Mouse (Mus musculus): ENCODE data around the gene Zfc3h1. TPM values are rescaled to one million over a fixed set of nuclear protein-coding genes. Genes with fewer than 3 reads are reported as not detected.
A peak's percentile ranks its signal among the peaks of the same experiment; 100 is the strongest.

Zfc3h1 gene
- polyA plus RNA-seq, 1 experiment from 2014 or later = 23.8 TPM

GRCm38 (mm10) chr10:115387891-115388290 is 3.1 kb downstream of the Zfc3h1 start:
- no peaks in the 10 kb centered on the region for H3K27me3 ChIP-seq
- no peaks in the 10 kb centered on the region for H3K9me3 ChIP-seq
- peaks cover 20% of the 10 kb centered on the region for H3K36me3 ChIP-seq
- peak overlapping the region; percentile 36; the same call in 1 of the 2 replicates for H3K9ac ChIP-seq
- peak overlapping the region; percentile 72 for H3K4me2 ChIP-seq
- no peak overlapping the region for H3K27ac ChIP-seq
- H3K4me1 ChIP-seq = peaks cover 32% of the 10 kb centered on the region
- 85% methylated on average over 3 of the region's 3 CpGs for WGBS
- H3K4me3 ChIP-seq = peak overlapping the region; percentile 13; the same call in 1 of the 2 replicates
- ATAC-seq (ENCODE audit: insufficient number of reproducible peaks, insufficient read depth, low FRiP score, low TSS enrichment, low read depth) = no peak

- Histone ChIP-seq H3K36me3 (peaks cover 42% of the 10 kb centered on the region), H3K4me2 (no peak overlapping the region), H3K9ac (no peak overlapping the region), H3K4me1 (peaks cover 28% of the 10 kb centered on the region), H3K27me3 (no peaks in the 10 kb centered on the region), H3K27ac (no peak overlapping the region), H3K4me3 (no peak overlapping the region), H3K9me3 (no peaks in the 10 kb centered on the region)
- 91% methylated on average over 4 of the region's 4 CpGs for WGBS
- no peak for ATAC-seq (ENCODE audit: insufficient number of reproducible peaks, insufficient read depth, low FRiP score, low TSS enrichment, low read depth)
These were observed 6.3 kb downstream of the Zfc3h1 start for GRCm38 (mm10) chr10:115391076-115391475.

GRCm38 (mm10) chr10:115391896-115392295 is 7.1 kb downstream of the Zfc3h1 start:
- ATAC-seq (ENCODE audit: insufficient number of reproducible peaks, insufficient read depth, low FRiP score, low TSS enrichment, low read depth) = no peak
- Histone ChIP-seq H3K27me3 (no peaks in the 10 kb centered on the region), H3K9ac (no peak overlapping the region), H3K4me1 (peaks cover 26% of the 10 kb centered on the region), H3K9me3 (no peaks in the 10 kb centered on the region), H3K36me3 (peaks cover 42% of the 10 kb centered on the region), H3K4me3 (no peak overlapping the region), H3K4me2 (no peak overlapping the region), H3K27ac (no peak overlapping the region)
- WGBS = 94% methylated on average over 1 of the region's 1 CpGs

- Histone ChIP-seq H3K27me3 (no peaks in the 10 kb centered on the region), H3K4me1 (no peaks in the 10 kb centered on the region), H3K4me3 (no peak overlapping the region), H3K27ac (no peak overlapping the region), H3K4me2 (no peak overlapping the region), H3K9ac (no peak overlapping the region), H3K36me3 (peaks cover 64% of the 10 kb centered on the region), H3K9me3 (no peaks in the 10 kb centered on the region)
- 59% methylated on average over 6 of the region's 6 CpGs for WGBS
- no peak for ATAC-seq (ENCODE audit: insufficient number of reproducible peaks, insufficient read depth, low FRiP score, low TSS enrichment, low read depth)
These were observed 21.6 kb downstream of the Zfc3h1 start for GRCm38 (mm10) chr10:115406393-115406792.

- no peak for ATAC-seq (ENCODE audit: insufficient number of reproducible peaks, insufficient read depth, low FRiP score, low TSS enrichment, low read depth)
- WGBS = 80% methylated on average over 2 of the region's 2 CpGs
- Histone ChIP-seq H3K27ac (no peak overlapping the region), H3K4me1 (no peaks in the 10 kb centered on the region), H3K4me3 (no peak overlapping the region), H3K9me3 (no peaks in the 10 kb centered on the region), H3K27me3 (no peaks in the 10 kb centered on the region), H3K9ac (no peak overlapping the region), H3K36me3 (peaks cover 78% of the 10 kb centered on the region), H3K4me2 (no peak overlapping the region)
These were observed 28.7 kb downstream of the Zfc3h1 start for GRCm38 (mm10) chr10:115413496-115413895.

- no peak overlapping the region for H3K27ac ChIP-seq
- no peak for ATAC-seq (ENCODE audit: insufficient number of reproducible peaks, insufficient read depth, low FRiP score, low TSS enrichment, low read depth)
- 79% methylated on average over 3 of the region's 3 CpGs for WGBS
- H3K4me3 ChIP-seq = no peak overlapping the region
- H3K9ac ChIP-seq = no peak overlapping the region
- H3K4me1 ChIP-seq = no peaks in the 10 kb centered on the region
- H3K27me3 ChIP-seq = no peaks in the 10 kb centered on the region
- H3K36me3 ChIP-seq = peaks cover 80% of the 10 kb centered on the region
- no peaks in the 10 kb centered on the region for H3K9me3 ChIP-seq
- H3K4me2 ChIP-seq = no peak overlapping the region
These were observed 29.3 kb downstream of the Zfc3h1 start for GRCm38 (mm10) chr10:115414056-115414455.

GRCm38 (mm10) chr10:115421976-115422375 is 37.2 kb downstream of the Zfc3h1 start:
- H3K4me1 ChIP-seq = no peaks in the 10 kb centered on the region
- no peak for ATAC-seq (ENCODE audit: insufficient number of reproducible peaks, insufficient read depth, low FRiP score, low TSS enrichment, low read depth)
- 86% methylated on average over 4 of the region's 4 CpGs for WGBS
- H3K9ac ChIP-seq = no peak overlapping the region
- H3K4me2 ChIP-seq = no peak overlapping the region
- H3K36me3 ChIP-seq = peaks cover 67% of the 10 kb centered on the region
- no peak overlapping the region for H3K4me3 ChIP-seq
- no peaks in the 10 kb centered on the region for H3K27me3 ChIP-seq
- H3K27ac ChIP-seq = no peak overlapping the region
- no peaks in the 10 kb centered on the region for H3K9me3 ChIP-seq

- Histone ChIP-seq H3K36me3 (peaks cover 71% of the 10 kb centered on the region), H3K27ac (no peak overlapping the region), H3K4me3 (no peak overlapping the region), H3K9ac (no peak overlapping the region), H3K4me2 (no peak overlapping the region), H3K9me3 (no peaks in the 10 kb centered on the region), H3K27me3 (no peaks in the 10 kb centered on the region), H3K4me1 (no peaks in the 10 kb centered on the region)
- WGBS = 56% methylated on average over 2 of the region's 2 CpGs
- no peak for ATAC-seq (ENCODE audit: insufficient number of reproducible peaks, insufficient read depth, low FRiP score, low TSS enrichment, low read depth)
These were observed 40.6 kb downstream of the Zfc3h1 start for GRCm38 (mm10) chr10:115425351-115425750.

GRCm38 (mm10) chr10:115437286-115437685 is 52.5 kb downstream of the Zfc3h1 start:
- 85% methylated on average over 4 of the region's 4 CpGs for WGBS
- H3K9me3 ChIP-seq = no peaks in the 10 kb centered on the region
- H3K4me1 ChIP-seq = no peaks in the 10 kb centered on the region
- H3K9ac ChIP-seq = no peak overlapping the region
- H3K36me3 ChIP-seq = peaks cover 29% of the 10 kb centered on the region
- H3K4me3 ChIP-seq = no peak overlapping the region
- no peak overlapping the region for H3K4me2 ChIP-seq
- no peak overlapping the region for H3K27ac ChIP-seq
- no peak for ATAC-seq (ENCODE audit: insufficient number of reproducible peaks, insufficient read depth, low FRiP score, low TSS enrichment, low read depth)
- H3K27me3 ChIP-seq = no peaks in the 10 kb centered on the region

GRCm38 (mm10) chr10:115448614-115449013 is 63.9 kb downstream of the Zfc3h1 start:
- no peaks in the 10 kb centered on the region for H3K4me1 ChIP-seq
- peaks cover 8% of the 10 kb centered on the region; the same call in 1 of the 2 replicates for H3K27me3 ChIP-seq
- WGBS = 91% methylated on average over 13 of the region's 13 CpGs
- no peak overlapping the region for H3K9ac ChIP-seq
- H3K36me3 ChIP-seq = 0 out of 2 replicates have a peak, but pooled peaks cover 5% of the 10 kb centered on the region
- H3K4me2 ChIP-seq = no peak overlapping the region
- H3K27ac ChIP-seq = no peak overlapping the region
- no peak for ATAC-seq (ENCODE audit: insufficient number of reproducible peaks, insufficient read depth, low FRiP score, low TSS enrichment, low read depth)
- peaks cover 2% of the 10 kb centered on the region; the same call in 1 of the 2 replicates for H3K9me3 ChIP-seq
- no peak overlapping the region for H3K4me3 ChIP-seq

GRCm38 (mm10) chr10:115457368-115458021 is 72.7 kb downstream of the Zfc3h1 start:
- WGBS = 30% methylated on average over 6 of the region's 6 CpGs
- ATAC-seq (ENCODE audit: insufficient number of reproducible peaks, insufficient read depth, low FRiP score, low TSS enrichment, low read depth) = no peak
- Histone ChIP-seq H3K4me1 (peaks cover 5% of the 10 kb centered on the region; the same call in 1 of the 2 replicates), H3K9me3 (no peaks in the 10 kb centered on the region), H3K27me3 (peaks cover 13% of the 10 kb centered on the region; the same call in 1 of the 2 replicates), H3K27ac (no peak overlapping the region), H3K4me3 (no peak overlapping the region), H3K9ac (no peak overlapping the region), H3K36me3 (0 out of 2 replicates have a peak, but pooled peaks cover under 1% of the 10 kb centered on the region), H3K4me2 (no peak overlapping the region)

GRCm38 (mm10) chr10:115462646-115463045 is 77.9 kb downstream of the Zfc3h1 start:
- Histone ChIP-seq H3K9me3 (no peaks in the 10 kb centered on the region), H3K4me3 (no peak overlapping the region), H3K27ac (no peak overlapping the region), H3K9ac (no peak overlapping the region), H3K36me3 (no peaks in the 10 kb centered on the region), H3K4me1 (peaks cover 9% of the 10 kb centered on the region), H3K27me3 (peaks cover 31% of the 10 kb centered on the region), H3K4me2 (no peak overlapping the region)
- 18% methylated on average over 5 of the region's 5 CpGs for WGBS
- ATAC-seq (ENCODE audit: insufficient number of reproducible peaks, insufficient read depth, low FRiP score, low TSS enrichment, low read depth) = no peak

Measured in embryonic facial prominence, embryonic 13.5 days (tissue).